Mouse (Mus musculus) lung, adult 2 months (tissue): Measurements from ENCODE around the gene Extl1. TPM values are rescaled to one million over a fixed set of nuclear protein-coding genes. Genes with fewer than 3 reads are reported as not detected.

Source experiments
- DNase-seq: peaks from one replicate; pipeline ENCODE4 v3.0.0; 2022
- H3K4me1 ChIP-seq: fragments of 200-500 bp; 2 replicates; pipeline ENCODE4 v1.6.1; 2011; ENCODE audit warnings: low read length; ENCODE audit not compliant: control insufficient read depth, insufficient read depth
- H3K4me3 ChIP-seq: fragments of 200-500 bp; replicated peaks from 2 replicates; pipeline ENCODE3; 2011; ENCODE audit warnings: low read depth, mild to moderate bottlenecking, control low read depth, low read length; ENCODE audit errors: extremely low read depth
- CTCF ChIP-seq: fragments of 200-500 bp; IDR thresholded peaks from 2 replicates; pipeline ENCODE4 v1.5.1; 2011; ENCODE audit warnings: mild to moderate bottlenecking, low read length, control low read depth; ENCODE audit not compliant: insufficient read depth
- POLR2A ChIP-seq: fragments of 200-500 bp; IDR thresholded peaks from 2 replicates; pipeline ENCODE4 v1.6.1; 2011; ENCODE audit warnings: low read depth, mild to moderate bottlenecking, control low read depth, low read length, borderline replicate concordance; ENCODE audit errors: extremely low read depth
- WGBS: fragments of 180-500 bp; shearing (Covaris S2); methylation state at CpG from one replicate; pipeline ENCODE4 v1.1.7; 2018; 5-methylcytosine and 5-hydroxymethylcytosine counted together
- polyA plus RNA-seq: library from polyadenylated mRNA; depleted of rRNA; stranded (reverse); fragments of >200 nt; gene quantifications from 2 replicates; pipeline ENCODE4 v1.2.3, GENCODE M21; 2012

Extl1 gene
- polyA plus RNA-seq, 1 experiment = 3.7 TPM

- 16% methylated on average over 16 of the region's 16 CpGs for WGBS
- H3K4me1 ChIP-seq = peaks cover 11% of the 10 kb centered on the region
- H3K4me3 ChIP-seq = peak overlapping the region; percentile 25
- peak; percentile 61 for DNase-seq
- no peak for TF ChIP-seq POLR2A
- TF ChIP-seq CTCF = no peak
Observed at GRCm38 (mm10) chr4:134402571-134403262, 19.1 kb upstream of the Extl1 start.

DNA sequence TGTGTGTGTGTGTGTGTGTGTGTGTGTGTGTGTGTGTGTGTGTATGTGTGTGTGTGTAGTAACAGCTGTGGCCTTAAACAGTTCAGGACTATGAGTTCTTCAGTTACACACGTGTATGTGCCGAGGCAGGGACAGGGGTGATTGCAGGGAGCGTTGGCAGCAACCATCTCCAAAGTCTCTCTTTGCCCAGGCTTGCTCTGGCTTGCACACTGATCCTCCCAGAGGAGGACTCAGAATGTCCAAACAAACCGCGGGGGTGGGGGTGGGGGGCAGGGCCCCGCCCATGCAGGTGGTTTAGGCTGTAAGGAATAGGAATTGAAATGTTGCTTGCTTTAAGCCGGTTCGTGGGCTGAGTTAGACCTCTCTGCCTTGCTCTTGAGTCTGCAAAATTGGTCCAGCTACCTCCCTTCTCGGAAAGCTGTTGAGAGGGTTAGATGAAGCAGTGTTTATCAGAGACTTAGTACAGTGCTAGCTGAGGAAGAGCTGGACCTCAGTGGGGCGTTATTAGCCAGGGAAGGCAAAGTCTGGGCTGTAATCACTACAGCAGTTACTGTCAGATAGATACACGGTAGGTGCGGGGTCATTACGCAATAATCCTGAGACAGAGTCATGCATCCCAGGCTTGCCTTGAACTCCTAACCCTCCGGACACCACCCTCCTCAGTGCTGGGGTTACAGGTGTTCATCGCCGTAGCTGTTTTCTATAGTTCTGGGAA lies 18.4 kb upstream of the Extl1 start:
- TF ChIP-seq CTCF (no peak), POLR2A (no peak)
- WGBS = 43% methylated on average over 16 of the region's 16 CpGs
- DNase-seq = no peak
- no peak overlapping the region for H3K4me3 ChIP-seq
- H3K4me1 ChIP-seq = peaks cover 11% of the 10 kb centered on the region

- peak; percentile 54 for DNase-seq
- Histone ChIP-seq H3K4me1 (peaks cover 13% of the 10 kb centered on the region), H3K4me3 (peak overlapping the region; percentile 48)
- WGBS = 6% methylated on average over 19 of the region's 19 CpGs
- TF ChIP-seq POLR2A (no peak), CTCF (no peak)
Observed at GRCm38 (mm10) chr4:134401181-134401661, 17.6 kb upstream of the Extl1 start.

GRCm38 (mm10) chr4:134400206-134400605 lies 16.6 kb upstream of the Extl1 start:
- Histone ChIP-seq H3K4me1 (peaks cover 13% of the 10 kb centered on the region), H3K4me3 (no peak overlapping the region)
- TF ChIP-seq CTCF (no peak), POLR2A (no peak)
- 40% methylated on average over 5 of the region's 5 CpGs for WGBS
- DNase-seq = no peak

DNA sequence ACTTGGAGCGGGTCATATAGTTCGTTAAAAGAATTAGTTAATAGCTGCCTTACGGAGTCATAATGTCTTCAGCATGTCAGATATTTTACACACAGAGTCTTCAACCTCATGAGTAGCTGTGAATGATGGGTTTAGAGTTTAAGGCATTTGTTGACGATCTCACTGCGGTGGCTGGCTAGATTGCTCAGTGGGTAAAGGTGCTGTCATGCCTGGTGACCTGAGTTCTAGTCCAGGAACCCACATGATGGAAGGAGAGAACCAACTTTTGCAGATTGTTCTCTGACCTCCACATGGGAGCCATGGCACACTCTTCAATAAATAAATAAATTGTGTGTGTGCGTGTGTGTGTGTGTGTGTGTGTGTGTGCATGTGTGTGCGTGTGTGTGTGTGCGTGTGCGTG lies 14.1 kb upstream of the Extl1 start:
- no peak for DNase-seq
- H3K4me1 ChIP-seq = peaks cover 12% of the 10 kb centered on the region
- no peak for TF ChIP-seq POLR2A
- no peak for TF ChIP-seq CTCF
- H3K4me3 ChIP-seq = peak overlapping the region; percentile 30
- 77% methylated on average over 9 of the region's 9 CpGs for WGBS

GRCm38 (mm10) chr4:134397121-134397520 lies 13.5 kb upstream of the Extl1 start:
- no peak overlapping the region for H3K4me3 ChIP-seq
- 16% methylated on average over 7 of the region's 7 CpGs for WGBS
- TF ChIP-seq POLR2A (no peak; the same call in 1 of the 2 replicates), CTCF (no peak)
- peaks cover 6% of the 10 kb centered on the region for H3K4me1 ChIP-seq
- DNase-seq = peak; percentile 73

DNA sequence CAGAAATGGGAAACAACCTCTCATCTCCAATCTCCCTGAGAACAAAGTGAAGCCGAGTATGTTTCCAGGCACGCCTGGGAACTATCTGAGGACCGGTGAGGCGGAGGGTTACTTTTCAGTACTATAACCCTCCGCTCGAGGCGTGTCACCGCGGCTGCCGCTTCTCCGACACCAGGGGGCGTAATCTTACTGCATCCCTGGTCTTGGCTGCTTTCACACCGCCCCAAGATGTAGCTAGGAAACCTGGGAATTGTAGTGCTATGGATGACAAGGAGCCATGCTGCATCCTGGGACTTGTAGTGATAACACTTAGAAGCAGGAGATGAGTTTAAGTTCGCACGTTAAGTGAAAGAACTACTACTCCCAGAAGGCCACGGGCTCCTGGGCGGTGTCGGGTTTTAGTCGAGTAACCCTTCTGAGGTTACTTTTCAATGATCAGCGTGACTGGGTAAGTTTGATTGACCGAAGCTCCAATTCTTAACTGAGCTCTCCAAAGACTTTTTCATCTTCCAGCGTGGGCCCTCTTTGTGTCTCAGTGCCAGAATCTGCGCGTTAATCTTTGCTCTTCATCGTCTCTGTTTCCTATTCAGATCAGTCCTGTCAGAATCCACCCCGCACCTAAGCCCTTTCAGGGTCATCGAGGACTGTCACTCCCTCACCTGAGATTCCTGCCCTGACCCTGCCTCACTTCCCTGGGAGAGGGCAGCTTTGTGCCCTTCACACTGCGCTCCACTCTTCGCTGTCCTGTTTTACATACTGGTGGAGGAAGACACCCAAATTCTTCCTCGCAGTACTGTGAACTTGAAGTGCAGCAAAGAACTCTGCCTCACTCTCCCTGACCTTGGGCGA lies 12.6 kb upstream of the Extl1 start, which contains the start of gene Pafah2:
Gene Pafah2 (plus strand): TSS at position 344 of the 849 bp plus-strand sequence.
- peak; percentile 87 for DNase-seq
- peak; percentile 93 for TF ChIP-seq CTCF
- TF ChIP-seq POLR2A = peak; percentile 34; the same call in 1 of the 2 replicates
- H3K4me1 ChIP-seq = peaks cover 5% of the 10 kb centered on the region
- H3K4me3 ChIP-seq = peak within 1 kb of the TSS; percentile 84
- under 1% methylated on average over 31 of the region's 31 CpGs for WGBS

- 87% methylated on average over 7 of the region's 7 CpGs for WGBS
- TF ChIP-seq POLR2A (no peak), CTCF (no peak)
Observed at GRCm38 (mm10) chr4:134395142-134395541, 11.5 kb upstream of the Extl1 start.

DNA sequence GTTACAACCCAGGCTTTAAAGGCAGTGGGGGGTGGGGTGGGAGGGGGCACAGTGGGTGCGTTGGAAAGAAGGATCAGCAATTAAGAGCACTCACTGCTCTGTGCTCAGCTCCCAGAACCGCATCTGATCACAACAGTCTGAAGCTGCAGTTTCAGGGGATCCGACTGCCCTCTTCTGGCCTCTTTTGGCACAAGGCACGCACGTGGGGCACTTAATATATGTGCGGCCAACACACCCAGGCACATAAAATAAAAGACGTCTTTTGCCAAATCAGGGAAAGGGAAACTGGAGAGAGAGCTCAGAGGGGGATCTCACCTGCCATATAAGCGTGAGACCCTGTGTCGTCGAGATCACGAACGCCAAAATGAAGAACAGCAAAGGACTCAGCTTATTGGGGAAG lies 9.4 kb upstream of the Extl1 start:
- peak; percentile 17; the same call in 1 of the 2 replicates for TF ChIP-seq CTCF
- no peak for TF ChIP-seq POLR2A
- Histone ChIP-seq H3K4me3 (no peak overlapping the region), H3K4me1 (peaks cover 3% of the 10 kb centered on the region)
- peak; percentile 39 for DNase-seq
- WGBS = 19% methylated on average over 12 of the region's 12 CpGs

More at GRCm38 (mm10) chr4:134395142-134395541, 11.5 kb upstream of the Extl1 start:
- Histone ChIP-seq H3K4me3 (no peak overlapping the region), H3K4me1 (peaks cover 5% of the 10 kb centered on the region)
- no peak for DNase-seq

DNA sequence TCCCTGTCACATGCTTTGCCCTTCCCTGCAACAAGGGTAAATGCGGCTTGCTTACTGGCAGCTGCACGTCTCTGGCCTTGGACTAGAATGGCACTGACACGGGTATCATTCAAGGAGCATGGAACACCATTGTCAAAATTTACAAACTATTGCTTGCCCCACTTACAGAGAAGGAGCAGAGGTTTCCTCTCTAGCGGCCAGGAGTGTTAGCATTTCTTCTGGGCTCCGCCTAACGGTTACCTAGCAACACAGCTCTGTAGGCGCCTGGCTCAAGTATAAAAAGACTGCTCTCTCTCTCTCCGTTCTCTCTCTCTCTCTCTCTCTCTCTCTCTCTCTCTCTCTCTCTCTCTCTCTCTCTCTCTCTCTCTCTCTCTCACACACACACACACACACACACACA lies 8.9 kb upstream of the Extl1 start:
- peaks cover 2% of the 10 kb centered on the region for H3K4me1 ChIP-seq
- WGBS = 12% methylated on average over 8 of the region's 8 CpGs
- no peak for DNase-seq
- H3K4me3 ChIP-seq = no peak overlapping the region
- TF ChIP-seq POLR2A (no peak), CTCF (no peak)
